Mouse (Mus musculus) heart, adult 11 months (tissue): ENCODE results near the gene Palld.
A peak's percentile ranks its signal among the peaks of the same experiment; 100 is the strongest.

Experiments used
- DNase-seq: peaks from one replicate; pipeline ENCODE4 v3.0.0; 2022

The Palld gene

DNA sequence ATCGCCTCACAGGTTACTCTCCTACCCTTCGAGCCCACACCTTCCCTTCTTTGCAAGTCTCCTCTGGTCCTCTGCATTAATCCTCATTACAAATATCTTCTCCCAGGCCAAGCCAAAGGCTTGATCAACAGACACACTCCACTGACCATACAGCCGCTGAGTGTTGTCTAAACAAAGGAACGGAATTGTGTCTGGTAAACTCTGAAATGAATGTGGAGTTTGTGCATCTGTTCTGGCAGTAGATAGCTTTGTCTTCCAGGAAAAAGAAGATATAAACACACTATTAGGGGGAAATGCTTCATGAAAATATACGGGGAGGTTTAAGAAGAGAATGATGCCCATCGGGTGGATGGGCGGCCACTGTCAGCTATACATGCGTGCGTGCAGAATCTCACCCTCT is 180.3 kb downstream of the Palld start:
- peak; percentile 57 for DNase-seq

DNA sequence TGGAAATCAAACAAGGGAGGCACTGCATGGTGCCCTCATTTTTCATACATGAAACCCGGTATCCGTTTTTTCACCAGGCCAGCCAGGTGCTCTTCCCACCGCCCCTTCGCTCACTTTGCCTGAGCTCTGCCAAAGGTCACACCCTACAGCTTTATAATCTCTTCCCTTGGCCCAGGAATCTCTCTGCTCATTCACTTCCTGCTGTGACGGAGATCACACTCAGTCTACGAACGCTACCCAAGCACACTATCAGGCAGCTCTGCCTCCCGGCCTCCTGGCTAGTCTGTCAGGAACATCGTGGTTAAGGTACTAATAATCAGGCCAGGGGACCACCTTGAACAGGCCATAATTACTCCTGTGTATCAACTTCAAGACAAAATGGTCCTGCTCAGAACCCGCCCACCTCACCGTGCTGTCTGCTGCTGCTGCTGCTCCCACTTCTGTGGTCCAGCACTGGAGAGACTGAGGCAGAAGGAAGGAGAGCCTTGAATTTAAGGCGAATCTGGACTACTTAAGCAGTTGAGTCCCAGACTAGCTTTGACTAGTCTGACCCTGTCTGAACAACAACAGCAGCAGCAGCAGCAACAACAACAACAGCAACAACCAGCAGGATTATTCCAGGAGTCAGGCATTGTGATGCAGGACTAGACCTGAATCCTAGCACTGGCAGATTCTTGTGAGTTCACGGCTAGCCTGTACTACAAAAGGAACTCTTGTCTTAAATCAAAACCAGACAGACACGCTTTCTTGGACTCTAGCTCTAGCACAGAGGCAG is 187.0 kb downstream of the Palld start:
- DNase-seq: peak; percentile 84

DNA sequence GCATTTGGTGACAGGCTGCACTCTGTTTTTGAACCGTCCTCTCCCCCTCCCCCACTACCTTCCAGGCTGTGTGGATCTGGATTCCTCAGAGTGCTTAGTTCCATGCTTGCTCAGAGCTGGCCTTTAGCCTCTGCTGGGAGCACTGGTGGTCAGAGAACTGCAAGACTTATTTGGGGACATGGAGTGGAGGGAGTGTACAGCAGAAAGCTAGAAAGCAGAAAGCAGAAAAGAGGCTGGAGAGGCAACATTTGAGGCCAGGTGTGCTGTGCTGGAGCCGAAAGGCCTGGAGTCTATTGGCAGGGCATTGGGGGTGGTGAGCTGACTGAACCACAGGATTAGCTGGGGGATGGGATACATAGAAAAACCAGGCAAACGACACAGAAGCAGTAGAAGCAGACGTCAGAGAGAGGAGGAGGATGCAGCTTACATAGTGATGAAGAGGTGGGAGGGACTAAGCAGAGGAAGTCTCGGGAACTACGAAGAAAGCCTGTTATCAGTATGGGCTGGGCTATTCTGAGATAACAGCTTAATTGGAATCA is 188.1 kb downstream of the Palld start:
- peak; percentile 51 for DNase-seq

DNA sequence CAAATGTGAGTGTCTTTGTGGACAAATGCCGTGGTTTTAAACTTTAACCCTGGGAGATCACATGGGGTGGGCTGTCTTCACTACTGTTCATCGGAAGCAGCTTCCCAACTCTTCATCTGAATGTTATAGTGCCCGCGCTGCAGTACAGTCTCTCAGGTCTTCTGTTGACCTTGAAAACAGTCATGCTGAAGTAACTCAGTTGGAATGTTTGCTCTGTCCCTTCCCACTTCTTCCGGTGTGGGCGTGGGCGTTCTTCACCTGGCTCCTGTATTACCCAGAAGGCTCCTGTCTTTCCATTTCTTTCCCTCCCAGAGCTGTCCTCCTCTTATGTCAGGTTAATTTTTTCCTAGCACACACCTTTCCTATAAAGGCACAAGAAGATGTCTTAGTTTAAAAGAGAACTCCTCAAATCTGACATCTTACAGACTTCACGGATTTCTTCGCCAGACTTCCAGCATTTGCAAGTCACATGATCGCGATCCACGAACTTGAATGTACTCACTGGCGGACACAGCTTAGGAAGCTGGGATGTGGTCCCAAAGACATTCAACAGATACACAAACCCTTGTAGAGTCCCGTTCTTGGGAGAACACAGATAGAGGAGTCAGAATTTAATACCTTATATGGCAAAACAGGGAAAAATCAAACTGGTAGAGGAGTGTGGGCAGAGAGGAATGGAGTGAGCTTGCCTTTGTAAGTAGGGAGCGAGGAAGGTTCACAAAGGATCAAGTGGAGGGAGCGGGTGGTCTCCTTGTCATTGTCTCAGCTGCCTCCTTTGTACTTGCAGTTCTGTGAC is 189.1 kb downstream of the Palld start:
- peak; percentile 53 for DNase-seq

DNA sequence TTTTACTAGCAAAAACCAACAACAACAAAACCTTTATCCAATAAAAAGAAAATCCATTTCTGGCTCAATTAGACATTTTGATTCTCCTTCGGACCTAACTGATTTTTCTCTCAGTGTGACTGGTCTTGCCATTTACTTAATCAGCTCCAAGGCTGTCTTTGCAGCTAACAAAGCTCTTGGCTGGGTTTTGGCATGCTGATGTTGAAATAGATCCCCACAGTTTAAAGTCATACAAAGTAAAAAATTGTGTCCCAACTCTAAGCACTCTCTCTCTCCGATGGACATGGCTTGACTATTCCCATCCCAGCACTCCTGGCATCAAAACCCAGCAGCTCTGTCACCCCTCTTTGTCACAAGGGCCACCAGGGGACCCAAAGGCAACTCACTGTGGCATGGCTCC is 190.1 kb downstream of the Palld start:
- DNase-seq: peak; percentile 77

DNA sequence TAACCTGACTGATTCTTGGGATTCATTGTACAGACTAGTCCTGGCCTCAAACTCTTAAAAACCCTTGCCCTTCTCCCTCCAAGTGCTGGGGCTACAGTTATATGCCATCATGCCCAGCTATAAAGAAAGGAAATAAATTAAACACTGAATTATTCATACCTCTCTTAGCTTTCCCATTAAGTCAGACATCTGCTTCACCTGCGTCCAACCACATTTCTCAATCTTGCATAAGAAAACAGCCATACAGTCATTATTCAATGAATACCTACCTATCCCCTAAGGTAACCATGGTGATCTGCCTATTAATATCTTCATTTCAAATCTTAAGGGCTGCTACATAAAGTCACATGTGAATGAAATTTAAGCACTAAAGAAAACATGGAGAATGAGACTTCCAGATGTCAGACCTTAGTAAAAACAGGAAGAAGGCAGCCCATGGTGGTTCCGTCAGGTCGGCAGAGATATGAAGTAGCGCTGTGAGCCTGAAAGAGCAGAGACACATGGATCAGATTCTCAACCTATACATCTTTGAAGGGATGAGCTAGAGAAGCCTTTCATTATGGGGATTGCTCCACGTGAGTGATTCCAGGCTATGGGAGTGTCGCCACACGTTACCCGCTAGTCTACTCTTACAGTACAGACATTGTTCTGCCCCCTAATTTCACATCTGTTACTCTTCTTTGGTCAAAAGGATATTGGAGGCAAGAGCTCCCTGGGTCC is 193.7 kb downstream of the Palld start:
- peak; percentile 92 for DNase-seq

DNA sequence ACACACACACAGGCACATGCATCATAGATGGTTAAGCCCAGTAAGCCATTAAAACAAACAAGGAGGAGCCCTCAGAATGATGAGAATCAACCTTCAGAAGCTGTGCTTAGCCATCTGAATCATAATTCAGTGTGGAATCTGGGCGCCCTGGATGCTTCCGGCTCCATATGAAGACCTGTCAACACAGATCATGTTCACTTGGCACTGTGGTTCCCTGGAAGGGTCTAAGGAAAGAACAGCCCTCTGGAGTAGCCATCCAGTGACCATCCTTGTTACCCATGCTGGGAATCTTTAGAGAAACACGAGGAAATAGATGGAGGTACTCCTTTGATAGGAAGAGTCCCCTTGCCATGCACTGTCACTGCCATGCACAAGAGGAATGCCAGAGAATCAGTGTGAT is 197.0 kb downstream of the Palld start:
- peak; percentile 66 for DNase-seq

DNA sequence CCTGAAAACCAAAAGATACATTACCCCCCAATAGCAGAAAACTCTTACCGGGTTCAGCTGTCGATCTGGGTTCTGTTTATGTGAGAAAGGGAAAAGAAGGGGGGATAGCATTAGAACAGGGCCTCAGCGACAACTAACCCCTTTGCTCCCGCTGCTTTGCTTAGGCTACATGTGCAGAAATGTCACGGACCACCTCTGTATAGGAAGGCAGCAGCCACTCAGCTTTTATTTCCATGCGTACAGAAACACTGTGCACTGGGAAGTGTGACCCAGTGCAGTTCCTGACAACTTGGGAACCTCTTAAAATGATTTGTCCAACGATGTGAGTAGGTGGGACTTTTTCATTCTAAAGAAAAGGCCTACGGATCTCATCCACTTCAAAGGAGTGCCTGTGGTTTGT is 200.4 kb downstream of the Palld start:
- peak; percentile 61 for DNase-seq

DNA sequence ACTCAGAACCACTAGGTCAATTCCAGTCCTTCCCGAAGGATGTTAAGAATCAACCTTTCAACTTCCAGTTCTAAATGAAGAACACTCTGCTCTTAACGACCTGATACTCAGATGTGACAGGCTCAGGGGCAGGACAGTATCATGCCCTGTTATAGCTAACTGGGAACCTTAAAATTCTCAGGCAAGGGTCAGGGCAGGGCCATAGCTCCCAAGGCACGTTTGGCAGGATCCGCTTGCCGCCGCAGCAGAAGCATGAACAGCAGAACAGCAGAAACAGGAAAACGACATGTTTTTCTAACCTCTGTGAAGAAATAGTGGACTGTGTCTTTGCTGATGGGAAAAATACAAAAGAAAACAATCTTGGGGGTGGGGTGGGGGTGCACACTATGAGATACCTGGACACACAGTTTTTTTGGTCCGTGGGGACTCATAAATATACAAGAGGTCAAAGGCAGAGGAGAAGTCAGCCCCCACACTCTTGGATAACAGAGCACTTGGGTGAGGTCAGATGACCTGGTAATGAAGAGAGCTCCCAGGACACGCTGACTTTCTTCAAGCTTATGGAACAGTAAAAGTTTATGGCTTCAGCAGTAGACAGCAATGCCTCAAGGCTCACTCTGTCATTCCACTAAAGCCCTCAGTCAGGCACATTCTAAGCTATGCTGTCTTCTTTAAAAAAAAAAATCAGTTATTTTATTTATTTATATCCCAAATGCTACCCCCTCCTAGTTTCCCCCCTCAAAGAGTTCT is 201.4 kb downstream of the Palld start:
- peak; percentile 81 for DNase-seq

DNA sequence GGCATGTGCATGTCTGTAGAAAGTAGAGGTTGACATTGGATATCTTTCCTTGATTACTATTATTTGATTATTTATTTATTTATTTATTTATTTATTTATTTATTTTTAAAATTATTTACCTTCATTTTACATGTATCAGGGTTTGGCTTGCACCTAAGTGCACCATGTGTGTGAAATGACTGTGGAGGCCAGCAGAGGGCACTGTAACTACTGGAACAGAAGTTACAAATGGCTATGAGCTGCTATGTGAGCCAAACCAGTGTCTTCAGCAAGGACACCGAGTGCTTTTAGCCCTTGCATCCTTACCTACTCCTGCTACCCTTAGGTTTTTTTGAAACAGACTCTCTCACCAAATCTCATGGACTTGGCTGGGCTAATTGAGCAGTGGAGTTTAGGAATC is 202.2 kb downstream of the Palld start:
- DNase-seq: peak; percentile 74

DNA sequence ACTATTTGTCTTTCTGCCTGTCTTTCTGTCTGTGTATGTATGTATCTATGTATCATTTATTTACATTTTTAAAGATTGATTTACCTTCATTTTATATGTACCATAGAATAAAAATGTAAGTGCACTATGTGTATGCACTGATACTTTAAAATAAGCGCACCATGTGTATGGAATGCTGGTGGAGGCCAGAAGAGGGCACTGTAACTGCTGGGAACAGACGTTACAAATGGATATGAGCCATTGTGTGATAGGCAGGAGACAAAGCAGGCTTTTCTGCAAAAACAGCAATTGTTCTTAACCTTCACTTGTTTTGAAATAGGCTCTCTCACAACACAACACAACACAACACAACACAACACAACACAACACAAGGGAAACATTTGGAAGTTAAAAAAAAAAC is 203.5 kb downstream of the Palld start:
- DNase-seq: peak; percentile 35

DNA sequence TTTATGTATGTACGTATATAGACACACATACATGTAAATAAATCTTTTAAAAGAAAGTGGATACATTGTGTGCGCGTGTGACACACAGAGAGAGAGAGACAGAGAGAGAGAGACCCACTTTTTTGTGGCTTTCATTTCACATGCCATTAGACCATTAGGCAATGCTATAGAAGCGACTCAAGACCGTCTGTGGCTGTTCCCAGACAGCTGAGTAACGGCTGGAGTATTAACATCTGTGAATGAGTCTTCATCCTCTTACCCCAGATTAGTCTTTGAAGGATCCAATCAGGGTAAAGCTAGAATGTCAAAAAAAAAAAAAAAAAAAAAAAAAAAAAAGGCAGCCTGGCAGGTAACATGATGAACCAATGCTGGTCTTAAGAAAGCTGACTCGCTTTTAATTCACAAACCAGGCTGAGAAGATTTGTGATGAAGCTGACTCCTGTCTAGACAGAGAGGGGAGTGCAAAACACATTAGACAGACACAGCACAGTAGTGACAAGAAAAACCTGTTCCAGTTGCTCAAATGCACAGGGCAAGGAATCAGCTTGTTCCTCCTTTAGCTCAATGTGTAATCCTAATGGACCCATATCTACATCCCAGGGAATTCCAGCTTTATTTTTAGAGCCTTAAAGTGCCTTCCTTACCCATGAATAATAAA is 204.6 kb downstream of the Palld start:
- DNase-seq: peak; percentile 25

DNA sequence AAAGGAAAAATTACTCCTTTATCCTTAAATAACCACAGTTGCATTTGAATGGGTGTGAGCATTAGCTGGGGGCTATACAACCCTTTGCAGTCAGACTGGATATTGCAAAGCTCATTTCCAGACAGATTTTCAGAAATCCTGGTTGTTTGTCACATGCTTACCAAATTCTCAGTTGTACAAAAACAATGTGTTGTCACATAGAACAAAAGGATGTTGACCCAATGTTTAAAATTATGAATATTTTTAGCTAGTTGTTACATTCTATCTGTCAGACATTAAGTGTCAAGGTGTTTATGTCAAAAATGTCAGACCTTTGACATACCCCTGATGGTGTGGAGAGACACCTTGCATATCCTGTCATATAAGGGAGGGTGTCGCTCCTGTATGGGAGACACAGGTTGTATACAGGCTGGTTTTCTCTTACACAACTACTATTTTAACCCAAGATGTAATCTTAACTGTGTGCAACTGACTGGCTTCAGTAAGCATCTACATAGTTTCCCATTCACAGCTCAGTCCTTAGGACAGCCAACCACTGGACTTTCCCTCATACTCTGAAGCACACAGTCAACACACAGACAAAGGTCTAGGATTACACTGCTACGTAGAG is 205.5 kb downstream of the Palld start:
- peak; percentile 52 for DNase-seq

DNA sequence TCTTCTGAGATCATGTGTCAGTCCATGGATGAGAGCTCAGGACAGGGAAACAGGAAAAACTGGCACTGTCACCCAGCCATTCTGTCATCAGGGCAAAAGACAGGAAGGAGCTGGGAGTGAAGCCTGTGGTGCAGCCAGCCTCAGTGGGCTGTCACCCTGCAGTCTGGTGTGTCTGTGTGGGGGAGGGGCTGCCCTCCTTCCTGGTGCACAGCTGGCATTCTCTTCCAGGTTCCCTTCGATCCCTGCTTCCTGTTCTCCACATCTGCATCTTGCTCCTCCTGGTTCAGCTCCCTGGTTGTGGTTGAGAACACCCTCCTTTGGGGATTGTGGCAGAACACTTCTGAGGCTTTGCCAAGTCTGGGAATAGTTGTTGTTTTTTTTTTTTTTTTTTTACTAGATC is 207.1 kb downstream of the Palld start:
- DNase-seq: peak; percentile 92

DNA sequence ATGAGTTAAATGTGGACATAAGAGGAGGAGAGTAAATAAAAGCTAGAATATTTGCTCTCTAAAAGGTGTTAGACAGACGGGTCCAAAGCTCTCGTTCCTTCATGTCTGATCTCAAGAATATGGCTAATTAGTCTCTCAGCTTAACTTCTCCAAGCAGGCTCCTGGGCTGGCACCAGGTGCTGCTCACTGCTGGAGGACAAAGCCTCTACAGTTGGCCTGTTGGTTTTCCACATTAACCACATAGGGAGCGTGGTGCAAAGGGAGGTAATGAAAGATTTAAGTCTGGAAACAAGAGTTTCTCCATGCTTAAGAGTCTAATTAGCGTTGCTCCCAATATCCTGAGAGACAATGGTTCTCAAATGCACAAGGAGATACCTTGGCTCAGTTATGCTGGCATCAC is 209.6 kb downstream of the Palld start:
- no peak for DNase-seq

DNA sequence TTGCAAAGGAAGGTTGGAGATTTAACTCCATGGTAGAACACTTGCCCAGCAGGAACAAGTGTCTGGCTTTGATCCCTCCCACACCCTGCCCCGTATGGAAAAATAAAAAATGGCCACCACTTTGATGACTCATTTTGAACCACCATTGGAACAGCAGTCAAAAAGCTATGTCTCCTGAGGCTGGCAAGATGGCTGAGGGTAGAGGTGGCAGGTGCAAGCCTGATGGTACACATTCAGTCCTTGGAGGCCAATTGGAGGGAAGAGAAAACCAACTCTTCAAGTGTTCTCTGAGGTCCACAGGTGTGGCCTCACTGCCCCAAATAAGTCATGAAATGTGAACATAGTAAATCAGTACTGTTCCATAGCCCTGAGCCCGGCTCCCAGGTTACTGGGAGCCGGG is 210.4 kb downstream of the Palld start:
- DNase-seq: peak; percentile 68

DNA sequence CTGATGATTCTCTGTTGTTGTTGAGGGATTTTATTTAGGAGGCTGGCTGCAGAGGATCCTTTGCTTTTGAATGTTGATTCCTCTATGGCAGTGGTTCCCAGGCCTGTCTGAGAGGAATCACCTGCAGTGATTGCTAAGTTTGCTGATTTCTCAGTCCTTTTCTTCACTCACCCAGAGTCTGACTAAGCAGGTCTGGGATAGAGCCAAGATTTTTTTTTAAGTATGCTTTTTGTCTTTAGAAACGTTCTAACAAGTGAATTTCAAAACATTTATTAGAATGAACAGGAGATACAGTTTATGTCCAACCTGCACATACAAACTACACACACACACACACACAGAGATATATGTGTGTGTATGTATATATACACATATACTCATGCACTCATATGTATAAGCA is 211.1 kb downstream of the Palld start:
- DNase-seq: peak; percentile 23

DNA sequence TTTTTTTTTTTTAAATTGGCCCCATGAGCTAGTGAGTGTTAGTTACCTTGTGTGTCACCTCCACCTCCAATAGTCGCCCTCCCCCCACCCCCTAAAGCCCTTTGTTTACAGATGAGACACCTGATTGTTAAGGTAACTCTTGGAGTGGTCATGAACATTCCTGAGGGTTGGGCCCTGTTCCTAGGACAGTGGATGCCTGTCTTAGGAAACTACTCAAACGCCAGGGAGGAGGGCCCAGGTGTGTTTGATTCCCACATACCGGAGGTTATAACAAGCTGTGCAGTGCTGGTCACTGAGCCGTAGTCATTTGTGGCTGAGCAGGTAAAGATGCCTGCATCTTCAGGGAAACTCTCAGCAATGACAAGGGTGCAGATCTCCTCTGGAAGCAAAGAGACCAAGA is 215.4 kb downstream of the Palld start:
- peak; percentile 25 for DNase-seq

DNA sequence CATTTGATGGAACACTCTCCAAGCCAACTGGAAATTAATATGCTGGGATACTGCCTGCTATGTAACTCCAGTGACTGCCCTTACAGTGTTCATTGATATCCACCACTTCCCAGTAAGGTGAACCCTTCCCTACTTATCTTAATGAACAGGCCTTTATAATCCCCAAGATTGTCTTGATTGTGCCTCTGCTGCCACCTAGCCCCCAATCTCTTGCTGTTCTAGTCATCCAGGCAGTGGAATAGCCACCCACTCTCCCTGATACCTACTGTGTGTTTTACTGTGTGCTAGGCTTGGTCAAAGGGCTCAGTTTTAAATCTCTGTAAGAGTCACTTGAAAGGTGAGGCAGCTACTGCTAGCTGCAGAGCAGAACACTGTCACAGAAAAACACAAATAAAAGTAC is 216.2 kb downstream of the Palld start:
- DNase-seq: peak; percentile 81

DNA sequence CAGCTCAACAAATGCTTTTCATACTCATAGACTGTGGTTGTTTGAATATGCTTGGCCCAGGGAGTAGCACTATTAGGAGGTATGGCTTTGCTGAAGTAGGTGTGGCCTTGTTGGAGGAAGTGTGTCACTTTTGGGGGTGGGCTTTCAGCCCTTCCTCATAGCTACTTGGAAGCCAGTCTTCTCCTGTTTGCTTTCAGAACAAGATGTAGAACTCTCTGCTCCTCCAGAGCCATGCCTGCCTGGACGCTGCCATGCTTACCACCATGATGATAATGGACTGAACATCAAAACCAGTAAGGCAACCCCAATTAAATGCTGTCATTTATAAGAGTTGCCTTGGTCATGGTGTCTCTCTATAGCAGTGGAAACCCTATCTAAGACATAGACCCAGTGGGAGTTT is 217.2 kb downstream of the Palld start:
- peak; percentile 81 for DNase-seq

DNA sequence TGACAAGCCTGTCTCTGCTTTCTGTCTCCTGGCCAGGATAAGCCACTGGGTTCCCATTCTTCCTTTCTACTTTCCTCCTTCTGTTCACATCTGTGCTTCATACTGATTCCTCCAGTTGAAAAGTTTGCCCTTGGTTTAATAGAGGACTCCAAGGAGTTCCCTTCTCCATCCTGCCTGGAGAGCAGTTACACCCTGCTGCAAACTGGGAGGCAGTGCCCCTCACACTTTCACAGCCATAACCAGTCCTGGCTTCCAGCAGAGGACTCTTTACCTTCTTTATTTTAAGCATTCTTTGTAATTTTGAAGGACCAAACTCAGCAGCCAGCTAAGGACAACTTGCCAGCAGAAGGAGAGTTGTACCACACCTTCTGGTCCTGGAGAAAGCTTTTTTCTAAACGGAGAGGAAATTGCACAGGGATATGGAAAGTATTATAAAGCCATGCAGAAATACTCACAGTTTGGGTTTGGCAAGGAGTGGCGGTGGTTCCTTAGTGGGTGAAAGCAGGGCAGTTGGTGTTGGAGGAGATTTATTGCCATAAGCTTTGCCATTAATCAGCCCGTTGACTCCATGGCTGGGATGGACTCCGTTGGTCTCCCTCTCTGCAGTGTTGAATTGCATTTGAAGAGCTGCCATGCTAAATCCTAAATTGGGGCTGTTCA is 218.1 kb downstream of the Palld start:
- peak; percentile 23 for DNase-seq
